Mouse (Mus musculus): Measurements from ENCODE around the gene St7l.

DNA sequence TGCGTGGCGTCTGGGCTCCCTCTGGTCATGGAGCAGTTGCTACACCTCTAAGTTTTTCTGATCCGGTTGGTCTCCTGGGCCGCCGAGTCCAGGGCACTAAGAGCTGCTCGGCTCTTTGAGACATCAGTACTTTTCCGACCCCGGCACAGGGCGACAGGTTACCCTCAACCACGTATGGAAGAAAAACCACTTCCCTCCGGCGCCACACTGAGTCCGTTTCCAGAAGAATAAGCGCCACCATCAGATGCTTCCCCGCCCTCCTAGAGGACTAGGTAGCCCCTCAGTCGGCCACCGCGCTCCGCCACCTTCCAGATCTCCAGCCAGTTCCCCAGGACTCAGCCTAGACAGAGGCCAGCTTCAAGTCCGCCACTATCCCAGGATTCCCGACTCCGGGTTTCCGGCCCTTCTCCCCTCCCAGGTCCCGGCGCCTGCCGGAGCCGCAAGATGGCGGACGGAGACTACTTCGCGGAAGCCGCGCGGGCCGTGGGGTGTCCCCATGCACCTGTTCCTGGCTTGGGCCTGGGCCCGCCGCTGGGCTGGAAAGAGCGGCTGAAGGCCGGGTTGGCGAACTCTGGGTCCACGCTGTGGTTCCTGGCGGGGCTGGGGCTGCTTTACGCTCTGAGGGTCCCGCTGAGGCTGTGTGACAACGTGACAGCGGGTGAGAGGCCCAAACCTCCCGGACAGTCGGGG, 991 bp downstream of the St7l start:
- TF ChIP-seq CTCF (IDR thresholded peaks at IDR 0.05; ENCODE audit: insufficient read depth, low read depth, low read length) (0 out of 2 replicates have a peak, but pooled peaks have one; percentile 8), POLR2A (IDR thresholded peaks at IDR 0.05; ENCODE audit: insufficient read depth, low read depth, low read length) (peak; percentile 83)
